Mouse (Mus musculus) adrenal gland, postnatal 4 days (tissue): ENCODE measurements around the gene Nxn. TPM values are rescaled to one million over a fixed set of nuclear protein-coding genes. Genes with fewer than 3 reads are reported as not detected.

Source experiments
- DNase-seq, 2 experiments: peaks; one replicate each; pipeline ENCODE4 v3.0.0; 2021 to 2022; ENCODE audit warnings: low spot score in 2 of 2, mixed read lengths in 2 of 2
- total RNA-seq, 2 experiments: library from RNA; stranded (reverse); gene quantifications; 2 replicates each; pipeline ENCODE4 v1.2.3; 2021

The Nxn gene
- total RNA-seq, 2 experiments from 2014 or later = 26.4 to 28.3 TPM

DNA sequence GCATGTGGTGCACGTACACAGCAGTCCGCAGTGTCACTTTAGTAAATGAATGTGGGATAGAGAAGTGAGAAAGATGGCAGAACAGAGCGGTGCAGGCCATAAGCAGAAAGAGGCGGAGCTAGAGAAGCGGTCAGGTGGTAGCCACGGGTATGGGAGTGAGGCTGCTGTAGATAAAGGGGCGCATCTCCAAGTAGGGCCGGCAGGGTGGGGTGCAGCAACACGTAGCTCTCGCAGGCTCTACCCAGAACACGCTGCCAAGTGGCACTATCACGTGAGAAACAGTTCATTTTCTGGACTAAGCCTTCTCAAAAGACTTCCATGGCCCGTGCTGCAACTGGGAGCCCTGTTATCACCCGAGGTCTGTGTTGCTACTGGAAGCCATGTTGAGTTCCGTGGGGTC lies 32.2 kb downstream of the Nxn start:
- no peak for DNase-seq

- DNase-seq = no peak
Measured at GRCm38 (mm10) chr11:76364038-76364437, 34.9 kb downstream of the Nxn start.

- DNase-seq = no peak
Measured at GRCm38 (mm10) chr11:76363636-76364035, 35.3 kb downstream of the Nxn start.

GRCm38 (mm10) chr11:76363178-76363577 lies 35.8 kb downstream of the Nxn start:
- DNase-seq = peak in 1 of 2 experiments; percentile 10

DNA sequence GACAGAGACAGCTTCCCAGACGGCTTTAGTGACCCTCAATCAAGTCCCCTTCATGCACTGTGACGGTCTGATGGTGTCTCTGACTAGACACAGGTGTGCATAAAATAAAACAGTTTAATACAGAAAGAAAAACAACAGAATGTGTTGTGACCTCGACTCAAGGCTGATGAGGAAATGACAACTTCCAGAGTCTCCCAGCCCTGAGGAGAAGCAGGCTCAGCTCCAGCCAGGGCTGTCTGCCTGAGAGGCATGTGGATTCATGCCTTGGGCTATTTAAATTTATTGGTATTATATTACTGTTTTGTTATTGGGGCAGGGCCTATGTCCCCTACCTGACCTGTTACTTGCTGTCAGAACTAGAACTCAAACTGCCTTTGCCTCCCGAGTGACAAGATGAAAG lies 37.5 kb downstream of the Nxn start:
- no peak for DNase-seq

GRCm38 (mm10) chr11:76360255-76360654 lies 38.7 kb downstream of the Nxn start:
- DNase-seq = no peak

DNA sequence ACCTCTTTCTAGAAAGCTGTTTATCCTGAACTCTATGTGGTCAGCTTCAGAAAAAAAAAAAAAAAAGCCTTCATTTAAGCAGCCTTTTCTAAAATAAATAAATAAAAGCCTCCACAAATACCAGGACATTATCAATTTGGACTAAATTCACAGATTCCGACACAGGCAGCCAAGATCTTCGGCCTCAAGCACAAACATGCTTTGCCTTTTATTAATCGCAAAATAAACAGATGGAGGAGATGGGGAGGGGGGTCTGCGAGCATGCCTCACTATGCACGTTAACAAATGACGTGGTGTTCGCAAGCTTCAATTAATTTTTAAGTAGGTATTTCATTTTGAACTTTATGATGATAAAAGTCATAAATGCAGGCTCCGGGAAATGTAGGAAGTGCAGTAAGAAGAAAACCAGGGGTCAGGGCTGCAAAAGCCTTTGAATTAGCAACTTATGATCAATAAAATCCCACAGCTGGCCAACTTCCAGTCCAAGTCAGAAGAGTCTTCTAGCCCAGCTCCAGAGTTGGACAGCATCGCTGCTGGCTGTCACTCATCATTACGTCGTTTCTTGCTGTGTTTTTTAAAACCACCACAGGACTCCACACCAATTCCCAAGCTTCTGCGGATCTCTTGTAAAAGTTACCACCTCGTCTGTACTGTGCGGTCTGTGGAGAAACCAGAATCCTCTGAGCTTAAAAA lies 40.2 kb downstream of the Nxn start:
- DNase-seq = no peak

DNA sequence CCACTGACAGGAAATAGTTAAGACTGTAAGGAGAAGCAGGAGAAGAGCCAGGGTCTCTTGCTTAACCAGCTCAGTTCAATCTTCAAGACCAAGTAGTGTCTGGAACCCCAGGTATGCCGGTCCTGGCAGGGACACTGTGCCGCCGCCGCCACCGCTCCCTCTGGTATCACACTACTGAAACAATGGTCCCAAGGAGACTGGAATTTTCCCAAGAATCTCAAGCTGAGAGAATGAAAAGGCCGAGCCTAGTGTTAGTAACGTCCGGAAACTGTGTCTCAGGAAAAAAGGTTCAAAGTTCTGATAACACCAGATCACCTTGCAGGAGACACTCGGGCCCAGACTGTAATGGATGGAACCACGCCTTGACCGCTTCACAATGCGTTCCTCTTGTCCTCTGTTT lies 41.5 kb downstream of the Nxn start:
- no peak for DNase-seq

- no peak for DNase-seq
Measured at GRCm38 (mm10) chr11:76356091-76356490, 42.8 kb downstream of the Nxn start.

- DNase-seq = no peak
Measured at GRCm38 (mm10) chr11:76355425-76355824, 43.5 kb downstream of the Nxn start.

DNA sequence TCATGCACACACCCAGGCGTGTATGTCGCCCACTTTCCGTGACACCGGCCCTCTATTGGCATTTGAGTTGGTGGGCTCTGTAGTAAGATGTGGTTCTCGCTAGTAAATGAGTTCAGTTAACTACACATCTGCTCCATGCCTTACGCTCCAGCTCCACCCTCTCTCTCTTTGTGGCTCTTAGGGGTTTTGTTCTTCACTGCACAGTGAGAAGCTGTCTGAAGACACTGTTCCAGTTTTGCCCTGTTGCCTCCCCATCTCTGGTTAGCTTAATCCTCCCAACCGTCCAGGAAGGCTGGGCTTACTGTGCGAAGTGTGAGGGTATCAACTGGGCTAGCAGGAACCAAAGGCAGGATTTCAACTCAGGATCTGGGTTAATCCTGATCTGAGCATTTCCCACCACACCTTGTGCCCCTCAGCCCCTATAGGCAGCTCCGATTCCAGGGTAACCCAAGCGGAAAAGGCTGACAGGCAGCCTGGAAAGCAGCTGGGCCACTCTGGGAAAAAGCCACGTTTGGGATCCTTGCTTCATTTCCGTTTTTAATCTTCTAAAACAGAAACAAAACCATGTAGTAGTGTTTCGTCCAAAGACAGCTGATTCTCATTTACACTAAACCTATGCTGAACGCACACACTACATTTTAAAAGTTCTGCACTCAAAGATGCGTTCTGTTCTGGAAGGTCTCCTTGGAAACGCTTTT lies 45.9 kb downstream of the Nxn start:
- no peak for DNase-seq

DNA sequence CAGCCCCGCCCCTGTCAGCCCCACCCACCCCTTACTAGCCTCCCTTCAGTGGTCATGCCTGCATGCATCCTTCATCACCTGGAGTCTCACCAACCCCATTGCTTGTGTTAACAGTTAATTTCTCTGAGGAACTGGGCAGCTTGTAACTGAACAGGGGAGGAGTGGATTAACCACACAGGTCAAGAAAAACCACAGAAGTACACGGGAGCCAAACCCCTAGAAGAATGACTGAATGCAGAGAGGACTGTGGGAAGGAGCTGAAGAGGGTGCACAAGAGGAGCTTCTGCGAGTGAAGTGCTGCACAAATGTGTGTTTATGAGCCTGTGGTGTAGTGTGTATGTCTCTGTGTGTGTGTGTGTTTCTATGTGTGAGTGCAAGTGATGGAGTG lies 47.3 kb downstream of the Nxn start:
- no peak for DNase-seq

GRCm38 (mm10) chr11:76350931-76351623 lies 47.9 kb downstream of the Nxn start:
- DNase-seq = no peak

GRCm38 (mm10) chr11:76349833-76350232 lies 49.1 kb downstream of the Nxn start:
- no peak for DNase-seq

DNA sequence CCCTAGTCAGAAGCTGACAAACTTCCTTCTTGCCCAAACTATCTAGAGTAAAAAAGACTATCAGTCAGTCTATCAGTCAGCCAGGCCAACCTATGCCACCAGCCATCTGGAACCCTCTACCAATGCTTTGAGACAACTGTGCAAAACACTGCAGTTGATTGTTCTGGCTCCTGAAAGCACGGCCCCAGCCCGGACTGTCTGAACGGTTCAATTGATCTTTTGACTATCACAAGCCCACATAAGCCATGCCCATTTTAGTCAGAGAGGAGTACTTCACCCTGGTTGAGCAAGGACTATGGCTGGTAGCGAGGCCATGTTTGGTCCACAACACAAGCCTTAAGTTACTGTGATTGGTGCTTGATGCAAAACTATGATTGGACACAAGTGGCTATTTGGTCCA lies 51.4 kb downstream of the Nxn start:
- DNase-seq = no peak

DNA sequence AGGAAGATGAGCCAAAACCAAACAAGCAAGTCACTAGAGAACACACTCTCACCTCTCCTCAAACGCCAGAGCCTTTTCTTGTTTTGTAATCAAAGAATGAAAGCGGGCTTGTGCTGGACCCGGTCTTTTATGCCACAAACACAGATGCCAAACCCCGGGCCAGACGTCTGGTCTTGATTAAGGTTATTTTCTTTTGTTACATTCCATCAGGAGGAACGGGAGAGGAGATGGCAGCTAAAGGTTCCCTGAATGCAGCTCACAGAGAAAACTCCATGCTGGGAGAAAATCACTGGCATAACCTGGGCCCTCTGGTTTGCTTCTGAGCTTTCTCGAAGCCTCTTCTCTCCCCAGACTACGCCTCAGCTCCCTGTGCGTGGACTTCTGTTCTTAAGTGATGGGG lies 55.9 kb downstream of the Nxn start:
- DNase-seq = no peak

DNA sequence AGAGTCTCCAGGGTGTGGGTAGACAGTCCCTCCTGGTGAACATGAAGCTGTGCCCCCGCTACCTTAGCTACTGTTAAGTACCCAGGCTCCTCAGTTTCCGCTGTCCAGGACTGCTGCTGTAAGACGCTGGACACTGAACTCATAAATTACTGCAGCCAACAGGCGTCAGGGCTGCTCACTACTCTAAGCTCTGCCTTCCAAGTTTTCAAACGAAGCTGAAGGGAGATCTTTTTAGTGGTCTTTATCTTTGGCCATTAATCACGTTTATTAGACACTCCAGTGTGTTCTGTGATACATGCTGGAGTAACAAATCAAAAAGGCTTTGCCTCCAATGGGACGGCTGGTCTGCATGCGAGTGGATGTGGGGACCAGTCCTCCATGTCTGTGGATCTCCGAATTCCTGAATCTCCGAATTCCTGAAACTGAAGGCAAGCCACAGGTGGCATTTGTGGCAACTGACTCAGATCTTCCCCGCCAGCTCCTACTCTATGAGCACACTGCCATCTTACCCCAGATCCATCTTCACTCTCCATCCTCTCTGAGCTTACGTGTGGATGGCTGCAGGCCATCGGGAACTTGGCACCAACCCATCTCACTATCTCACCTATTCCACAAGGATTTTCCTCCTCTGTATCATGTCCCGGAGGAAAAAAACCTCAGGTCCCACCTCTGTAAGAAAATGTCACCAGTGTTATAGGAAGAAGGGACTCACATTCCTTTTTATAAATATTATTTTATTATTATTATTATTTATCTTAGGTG lies 56.9 kb downstream of the Nxn start:
- no peak for DNase-seq

DNA sequence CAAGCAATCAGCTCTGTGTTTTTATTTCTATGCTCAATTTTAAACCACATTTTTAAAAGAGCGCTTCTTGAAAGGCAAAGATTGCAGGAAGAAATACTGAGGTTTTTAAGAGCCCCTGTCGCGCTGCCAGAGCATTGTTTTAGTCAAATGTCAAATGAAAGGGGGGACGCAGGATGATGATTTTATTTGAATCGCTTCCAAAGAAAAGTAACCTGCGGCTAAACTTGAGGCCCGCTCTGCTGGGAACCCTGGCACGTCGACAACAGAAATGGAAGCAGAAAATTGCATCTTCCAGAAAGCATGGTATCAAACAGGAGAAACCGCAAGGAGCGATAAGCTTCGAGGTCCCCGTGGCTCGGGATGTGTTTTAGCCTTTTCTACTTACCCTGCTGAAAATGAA lies 57.8 kb downstream of the Nxn start:
- no peak for DNase-seq

DNA sequence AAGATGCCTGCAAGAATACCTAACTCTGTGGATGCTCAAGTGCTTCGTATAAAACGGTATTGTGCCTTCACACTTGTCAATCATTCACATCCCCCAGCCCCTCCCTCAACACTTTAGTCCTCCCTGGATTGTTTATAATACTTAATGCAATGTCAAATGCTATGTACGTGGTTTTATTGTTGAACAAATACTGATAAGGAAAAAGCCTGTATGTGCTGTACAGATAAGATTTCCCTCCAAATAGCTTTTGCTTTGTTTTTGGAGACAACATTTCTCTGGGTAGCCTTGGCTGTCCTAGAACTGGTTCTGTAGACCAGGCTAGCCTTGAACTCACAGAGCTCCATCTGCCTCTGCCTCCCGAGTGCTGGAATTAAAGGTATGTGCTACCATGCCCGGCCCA lies 59.1 kb downstream of the Nxn start:
- DNase-seq = no peak

- DNase-seq = no peak
Measured at GRCm38 (mm10) chr11:76339141-76339540, 59.8 kb downstream of the Nxn start.

DNA sequence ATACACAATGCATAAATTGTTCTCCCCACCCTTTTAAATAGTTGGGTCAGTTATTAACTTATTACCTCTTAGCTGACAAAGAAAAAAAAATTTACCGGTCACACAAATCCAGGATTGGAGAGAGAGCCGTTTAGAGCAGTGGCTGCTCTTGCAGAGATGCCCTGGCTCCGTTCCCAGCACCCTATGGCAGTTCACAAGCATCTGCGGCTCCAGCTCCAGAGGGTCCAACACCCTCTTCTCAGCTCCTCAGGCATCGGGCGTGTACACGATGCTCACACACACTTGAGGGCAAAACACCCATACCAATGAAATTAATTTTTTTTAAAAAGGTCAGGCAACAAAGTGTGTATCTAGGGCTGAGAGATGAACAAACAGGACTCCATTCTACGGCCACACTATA lies 60.3 kb downstream of the Nxn start:
- DNase-seq = no peak

- DNase-seq = no peak
Measured at GRCm38 (mm10) chr11:76337764-76338163, 61.2 kb downstream of the Nxn start.
